In the genomic region with DNA sequence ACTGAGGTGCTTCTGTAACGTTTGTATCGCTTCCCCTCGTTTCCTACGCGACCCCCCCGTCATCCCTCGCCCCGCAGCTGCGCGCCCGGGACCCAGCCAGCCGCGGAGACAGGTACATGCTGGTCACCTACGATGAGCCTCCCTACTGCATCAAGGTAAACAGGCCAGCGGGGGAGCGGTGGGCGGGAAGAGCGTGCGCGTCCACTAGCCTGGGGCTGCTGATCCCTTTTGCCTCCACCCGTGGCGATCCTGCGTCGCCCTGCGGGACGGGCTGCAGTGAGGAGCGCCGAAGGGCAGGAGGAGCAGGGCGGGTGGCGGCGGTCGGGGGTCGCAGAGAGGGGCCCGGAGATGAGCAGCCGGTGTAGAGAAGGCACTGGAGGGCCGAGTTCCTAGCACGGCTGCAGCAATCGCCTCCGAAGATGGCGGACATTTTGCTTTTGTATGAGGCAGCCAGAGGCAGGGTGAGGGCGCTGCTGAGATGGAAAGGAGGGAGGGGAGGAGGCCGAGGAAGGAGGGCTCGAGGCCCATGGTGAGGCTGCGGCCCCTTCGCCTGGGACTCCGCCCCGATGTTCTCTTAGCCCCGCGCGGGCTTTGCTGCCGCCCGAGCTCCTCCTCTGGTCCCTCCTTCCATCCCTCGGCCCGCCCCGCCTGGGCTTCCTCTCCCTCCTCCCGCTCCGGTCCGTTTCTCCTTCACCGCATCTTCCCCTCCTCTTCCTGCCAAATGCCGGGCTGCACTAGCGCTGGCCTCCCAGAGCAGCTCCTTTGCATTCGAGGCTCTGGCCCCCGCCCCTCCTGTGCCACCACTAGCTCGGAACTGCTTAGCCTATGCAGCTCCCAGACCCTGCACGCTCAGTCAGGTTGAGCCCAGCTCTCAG, we compare ENCODE assay signal across 8 mouse cellular contexts. TPM values are rescaled to one million over a fixed set of nuclear protein-coding genes. Genes with fewer than 3 reads are reported as not detected.
DNase-seq lines count a peak whose midpoint lies in the region; ATAC-seq lines count a peak whose summit lies in the region.

No protein-coding gene starts in this region.

- H3K27ac ChIP-seq in heart, embryonic 14.5 days (replicated peaks in 1 of 2; ENCODE audit: control insufficient read depth in 1 of 2, insufficient read depth in 1 of 2, low read depth in 2 of 2, low read length in 2 of 2): peak overlapping the region; percentile 94 to 97
- H3K27ac ChIP-seq in liver, embryonic 13.5 days: peak overlapping the region; percentile 95
- peak overlapping the region; percentile 91 for H3K27ac ChIP-seq in stomach, embryonic 16.5 days (ENCODE audit: low read length)

- H3K4me3 ChIP-seq in heart, embryonic 14.5 days (ENCODE audit: control insufficient read depth in 1 of 2, insufficient read depth in 1 of 2, low read depth in 1 of 2, low read length in 2 of 2): peak overlapping the region; percentile 60 to 87
- peak overlapping the region; percentile 77 for H3K4me3 ChIP-seq in liver, embryonic 13.5 days (replicated peaks)
- H3K4me3 ChIP-seq in stomach, embryonic 16.5 days (replicated peaks; ENCODE audit: low read length): peak overlapping the region; percentile 60

- H3K9ac ChIP-seq in heart, embryonic 14.5 days (ENCODE audit: low read length): peak overlapping the region; percentile 81
- H3K9ac ChIP-seq in liver, embryonic 13.5 days: peak overlapping the region; percentile 87
- peak overlapping the region; percentile 85 for H3K9ac ChIP-seq in stomach, embryonic 16.5 days (ENCODE audit: low read length)

- peak overlapping the region; percentile 72 for H3K4me2 ChIP-seq in heart, embryonic 14.5 days (ENCODE audit: low read length)
- H3K4me2 ChIP-seq in liver, embryonic 13.5 days: peak overlapping the region; percentile 68
- peak overlapping the region; percentile 54 for H3K4me2 ChIP-seq in stomach, embryonic 16.5 days (ENCODE audit: low read depth, low read length)

- 21% methylated on average over 51 of the region's 65 CpGs for WGBS in heart, embryonic 14.5 days
- WGBS in liver, embryonic 13.5 days (ENCODE audit: insufficient replicate concordance): 15% methylated on average over 65 of the region's 65 CpGs
- WGBS in stomach, embryonic 16.5 days: 20% methylated on average over 46 of the region's 65 CpGs

- no peaks in the 10 kb centered on the region for H3K9me3 ChIP-seq in heart, embryonic 14.5 days (ENCODE audit: control insufficient read depth, low read length)
- no peaks in the 10 kb centered on the region for H3K9me3 ChIP-seq in liver, embryonic 13.5 days (replicated peaks)
- H3K9me3 ChIP-seq in stomach, embryonic 16.5 days (replicated peaks; ENCODE audit: control insufficient read depth, low read length): no peaks in the 10 kb centered on the region

- no peaks in the 10 kb centered on the region for H3K36me3 ChIP-seq in heart, embryonic 14.5 days (ENCODE audit: control insufficient read depth, insufficient read depth, low read length)
- H3K36me3 ChIP-seq in liver, embryonic 13.5 days: peaks cover 7% of the 10 kb centered on the region
- no peaks in the 10 kb centered on the region for H3K36me3 ChIP-seq in stomach, embryonic 16.5 days (ENCODE audit: control insufficient read depth, insufficient read depth, low read length)

- peak; percentile 93 for ATAC-seq in erythroid progenitor cell, adult 5-6 weeks (replicated peaks; ENCODE audit: low FRiP score, poor library complexity, severe bottlenecking)
- ATAC-seq in heart, embryonic 14.5 days (ENCODE audit: insufficient number of reproducible peaks, insufficient read depth, low FRiP score, low read depth): peak; percentile 93
- ATAC-seq in liver, embryonic 13.5 days (ENCODE audit: low read depth): peak; percentile 90
- ATAC-seq in stomach, embryonic 16.5 days (ENCODE audit: insufficient read depth, low FRiP score): peak; percentile 97

- no peaks in the 10 kb centered on the region; a peak in 1 of 4 replicates for H3K4me1 ChIP-seq in heart, embryonic 14.5 days (ENCODE audit: control insufficient read depth in 2 of 2, insufficient read depth in 2 of 2, low read length in 2 of 2)
- H3K4me1 ChIP-seq in liver, embryonic 13.5 days (replicated peaks): peaks cover 39% of the 10 kb centered on the region
- H3K4me1 ChIP-seq in stomach, embryonic 16.5 days (ENCODE audit: control insufficient read depth, insufficient read depth, low read length): 0 out of 2 replicates have a peak, but pooled peaks cover 3% of the 10 kb centered on the region

- no peaks in the 10 kb centered on the region for H3K27me3 ChIP-seq in heart, embryonic 14.5 days (ENCODE audit: control insufficient read depth, insufficient read depth, low read length)
- H3K27me3 ChIP-seq in liver, embryonic 13.5 days: no peaks in the 10 kb centered on the region
- H3K27me3 ChIP-seq in stomach, embryonic 16.5 days (ENCODE audit: control insufficient read depth, insufficient read depth, low read length): no peaks in the 10 kb centered on the region

- peak; percentile 92 for DNase-seq in CD4-positive helper T cell, adult 2 months (ENCODE audit: low read depth, low spot score)
- DNase-seq in brain, embryonic 18.5 days (ENCODE audit: low read depth, low spot score): peak; percentile 81
- peak; percentile 91 for DNase-seq in kidney, postnatal 14 days
- DNase-seq in liver, embryonic 13.5 days: peak; percentile 88
- peak; percentile 75 for DNase-seq in neural tube, embryonic 10.5 days (ENCODE audit: extremely low spot score, low spot score)

RNA-seq across cellular contexts. Expression of a gene that starts 1.0 kb away (rescaled TPM):
- total RNA-seq in erythroid progenitor cell, adult 5-6 weeks (2015; ENCODE audit: low replicate concordance): 223 and 328 TPM in 2 replicates
- 124 and 128 TPM in 2 replicates for total RNA-seq in erythroid progenitor cell, adult 5-6 weeks (2017; ENCODE audit: low replicate concordance)
- 14.2 and 17.9 TPM in 2 replicates for polyA plus RNA-seq in heart, embryonic 14.5 days (2014; fragmentation: Nextera tagmentation; extraction: Ambion mirVana)
- 35.1 and 40.1 TPM in 2 replicates for polyA plus RNA-seq in liver, embryonic 13.5 days (2015; fragmentation: Nextera tagmentation; extraction: Ambion mirVana)
- polyA plus RNA-seq in stomach, embryonic 16.5 days (2015; fragmentation: Nextera tagmentation; extraction: Ambion mirVana): 27.2 and 28.5 TPM in 2 replicates

RNA-seq across cellular contexts. Expression of a gene that starts 7.8 kb away (rescaled TPM):
- not detected in 2 replicates for total RNA-seq in erythroid progenitor cell, adult 5-6 weeks (2015; ENCODE audit: low replicate concordance)
- 2.3 and 23.6 TPM in 2 replicates for total RNA-seq in erythroid progenitor cell, adult 5-6 weeks (2017; ENCODE audit: low replicate concordance)
- polyA plus RNA-seq in heart, embryonic 14.5 days (2014; fragmentation: Nextera tagmentation; extraction: Ambion mirVana): 1.7 TPM in 2 replicates
- polyA plus RNA-seq in liver, embryonic 13.5 days (2015; fragmentation: Nextera tagmentation; extraction: Ambion mirVana): 1.8 and 5.6 TPM in 2 replicates
- 2.4 TPM in 2 replicates for polyA plus RNA-seq in stomach, embryonic 16.5 days (2015; fragmentation: Nextera tagmentation; extraction: Ambion mirVana)

Comparison
In these comparisons a context has a peak if more than half of its experiments do, and no peak if none do; other contexts are left out.
1. Peak in every context shown above with its lines: DNase-seq, ATAC-seq, H3K4me3 ChIP-seq and H3K27ac ChIP-seq.